Mouse (Mus musculus) cerebellum, adult 2 months (tissue): ENCODE results near the gene Ascc2.

ENCODE experiments used
- CTCF ChIP-seq: fragments of 200-500 bp; IDR thresholded peaks from 2 replicates; pipeline ENCODE4 v1.5.1; 2011; ENCODE audit warnings: low read depth, mild to moderate bottlenecking, control low read depth, low read length, moderate library complexity, borderline replicate concordance; ENCODE audit not compliant: insufficient read depth
- POLR2A ChIP-seq: fragments of 200-500 bp; IDR thresholded peaks from 2 replicates; pipeline ENCODE4 v1.6.1; 2011; ENCODE audit warnings: low read length, control low read depth, borderline replicate concordance; ENCODE audit not compliant: insufficient read depth

DNA sequence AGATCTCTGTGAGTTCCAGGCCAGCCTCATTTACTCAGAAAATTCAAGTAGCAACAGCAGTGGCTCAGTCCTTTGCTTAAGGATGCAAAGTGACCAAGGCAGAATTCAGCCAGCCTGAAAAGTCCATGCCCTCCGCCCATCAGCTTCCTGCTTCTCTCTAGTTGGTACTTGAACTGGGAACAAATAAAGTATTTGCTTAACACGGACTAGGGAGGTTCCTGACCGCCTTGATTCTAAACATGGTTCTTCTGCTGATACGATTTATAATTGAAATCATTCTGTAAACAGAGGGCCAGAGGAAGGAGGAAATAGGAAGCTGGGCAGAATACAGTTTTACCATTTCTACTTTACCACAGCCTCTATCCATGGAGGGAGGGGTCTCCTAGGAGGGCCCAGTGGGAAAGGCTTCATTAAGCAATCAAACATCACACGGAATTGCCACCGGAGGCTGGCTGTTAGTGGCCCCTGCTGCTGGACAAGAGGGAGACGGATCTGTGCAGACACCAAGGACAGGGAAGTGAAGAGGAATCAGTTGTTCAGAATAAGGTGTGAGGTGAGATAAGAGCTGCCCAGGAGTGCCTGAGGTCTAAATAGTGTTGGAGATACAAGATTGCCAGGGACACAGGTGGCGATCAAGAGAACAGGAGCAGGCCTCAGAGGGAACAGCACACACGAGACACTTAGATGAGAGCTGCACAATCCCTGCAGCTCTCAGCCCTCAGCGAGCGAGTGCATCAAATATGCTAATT lies 51.3 kb downstream of the Ascc2 start:
- TF ChIP-seq CTCF (no peak), POLR2A (no peak)
